Mouse (Mus musculus) monocyte, adult 5-6 weeks (primary cell): ENCODE results near the gene Oard1. TPM values are rescaled to one million over a fixed set of nuclear protein-coding genes. Genes with fewer than 3 reads are reported as not detected.

Experiments used
- ATAC-seq: fragments of 153-309, 156-312 bp; replicated peaks from 2 replicates; pipeline ENCODE4 v1.8.0; 2017; ENCODE audit warnings: mild to moderate bottlenecking; ENCODE audit not compliant: low TSS enrichment, insufficient number of reproducible peaks, severe bottlenecking, poor library complexity, low FRiP score
- total RNA-seq: library from RNA; stranded (forward); fragments of 200-1000, 200-491, 200-594 nt; gene quantifications from 3 replicates; pipeline ENCODE4 v1.2.3, GENCODE M21; 2017

Oard1 gene
- total RNA-seq, 1 experiment from 2014 or later = 118 TPM

GRCm38 (mm10) chr17:48404706-48405105 is 5.1 kb upstream of the Oard1 start:
- ATAC-seq = no peak

- ATAC-seq = no peak
These were observed 2.7 kb upstream of the Oard1 start for GRCm38 (mm10) chr17:48407154-48407553.

- no peak for ATAC-seq
These were observed 1.8 kb upstream of the Oard1 start for GRCm38 (mm10) chr17:48407910-48408525.

GRCm38 (mm10) chr17:48408526-48409291 is 1.1 kb upstream of the Oard1 start:
- ATAC-seq = peak; percentile 51

GRCm38 (mm10) chr17:48410299-48410785 is 528 bp downstream of the Oard1 start:
- ATAC-seq = peak; percentile 11

GRCm38 (mm10) chr17:48411241-48411640 is 1.4 kb downstream of the Oard1 start:
- no peak for ATAC-seq

- ATAC-seq = no peak
These were observed 6.2 kb downstream of the Oard1 start for GRCm38 (mm10) chr17:48416011-48416410.

- ATAC-seq = no peak
These were observed 6.8 kb downstream of the Oard1 start for GRCm38 (mm10) chr17:48416425-48417195.

- no peak for ATAC-seq
These were observed 7.7 kb downstream of the Oard1 start for GRCm38 (mm10) chr17:48417521-48417920.

- peak; percentile 75 for ATAC-seq
These were observed 8.4 kb downstream of the Oard1 start for GRCm38 (mm10) chr17:48418174-48418573.

- no peak for ATAC-seq
These were observed 9.0 kb downstream of the Oard1 start for GRCm38 (mm10) chr17:48418781-48419180.

GRCm38 (mm10) chr17:48419571-48419970 is 9.8 kb downstream of the Oard1 start:
- no peak for ATAC-seq

GRCm38 (mm10) chr17:48424237-48424636 is 14.4 kb downstream of the Oard1 start:
- ATAC-seq = no peak

GRCm38 (mm10) chr17:48425823-48426612 is 16.2 kb downstream of the Oard1 start:
- 0 out of 2 replicates have a peak, but pooled peaks have one; percentile 12 for ATAC-seq

- peak; percentile 62 for ATAC-seq
These were observed 17.4 kb downstream of the Oard1 start for GRCm38 (mm10) chr17:48426991-48427750.

- ATAC-seq = no peak
These were observed 18.2 kb downstream of the Oard1 start for GRCm38 (mm10) chr17:48427852-48428530.

- no peak for ATAC-seq
These were observed 20.6 kb downstream of the Oard1 start for GRCm38 (mm10) chr17:48430394-48430793.
